Mouse (Mus musculus): Measurements from ENCODE around the gene B4galnt4. TPM values are rescaled to one million over a fixed set of nuclear protein-coding genes. Genes with fewer than 3 reads are reported as not detected.

Gene B4galnt4
- total and polyA plus RNA-seq, 3 experiments: not detected

DNA sequence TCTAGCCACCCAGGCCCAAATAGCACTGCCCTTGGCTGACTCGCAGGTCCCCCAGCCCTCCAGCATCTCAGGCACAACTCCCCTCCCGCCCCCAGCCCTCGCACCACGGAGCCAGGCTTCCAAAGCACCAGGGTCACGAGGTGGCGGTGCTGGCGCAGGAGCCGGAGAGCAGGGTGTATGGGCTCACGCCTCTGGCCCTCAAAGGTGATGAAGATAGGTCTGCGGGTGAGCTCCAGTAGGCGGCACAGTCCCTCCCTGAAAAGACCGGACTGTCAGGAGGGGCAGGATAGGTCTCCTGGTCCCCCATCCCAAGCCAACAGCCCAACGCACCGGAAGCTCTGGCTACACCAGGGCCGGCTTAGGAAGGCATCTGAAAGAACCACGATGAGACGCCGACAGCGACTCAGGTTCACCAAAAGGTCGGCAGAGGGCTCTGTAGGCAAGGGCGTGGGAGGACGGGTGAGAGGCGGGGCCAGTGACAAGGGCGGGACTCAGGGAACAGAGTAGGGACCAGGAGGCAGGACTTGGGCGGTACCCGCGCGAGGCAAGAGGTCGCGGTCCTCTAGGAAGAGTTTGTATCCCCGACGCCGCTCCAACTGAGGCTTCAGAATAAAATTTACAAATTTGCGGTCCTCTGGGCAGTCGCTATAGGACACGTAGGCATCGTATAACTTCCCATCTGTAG is 31.3 kb downstream of the B4galnt4 start:
- DNase-seq (ENCODE audit: low spot score): peak; percentile 84
- peak; percentile 89 for ATAC-seq (ENCODE audit: extremely low read depth, insufficient number of reproducible peaks, low FRiP score, poor library complexity, severe bottlenecking)
- H3K4me3 ChIP-seq (ENCODE audit: low read depth, low read length): peak overlapping the region; percentile 22; the same call in 1 of the 2 replicates
- no peaks in the 10 kb centered on the region for H3K9me3 ChIP-seq (replicated peaks)
- no peak for TF ChIP-seq CTCF (IDR thresholded peaks at IDR 0.05; ENCODE audit: low read depth, low read length)
- TF ChIP-seq TAL1 (conservative IDR thresholded peaks at IDR 0.05; ENCODE audit: low read depth, low read length): no peak
- TF ChIP-seq GATA2 (IDR thresholded peaks at IDR 0.05; ENCODE audit: borderline replicate concordance, low read depth, low read length): no peak
- TF ChIP-seq GATA1 (IDR thresholded peaks at IDR 0.05; ENCODE audit: borderline replicate concordance, low read length): no peak
- TF ChIP-seq POLR2AphosphoS5 (IDR thresholded peaks at IDR 0.05; ENCODE audit: insufficient replicate concordance, low read depth, low read length): no peak
- peaks cover 49% of the 10 kb centered on the region for H3K4me1 ChIP-seq (ENCODE audit: insufficient read depth, low read depth, low read length)
- H3K36me3 ChIP-seq (replicated peaks): peaks cover 35% of the 10 kb centered on the region
- H3K27me3 ChIP-seq (ENCODE audit: insufficient read depth, low read length): peaks cover 26% of the 10 kb centered on the region; the same call in 1 of the 2 replicates

DNA sequence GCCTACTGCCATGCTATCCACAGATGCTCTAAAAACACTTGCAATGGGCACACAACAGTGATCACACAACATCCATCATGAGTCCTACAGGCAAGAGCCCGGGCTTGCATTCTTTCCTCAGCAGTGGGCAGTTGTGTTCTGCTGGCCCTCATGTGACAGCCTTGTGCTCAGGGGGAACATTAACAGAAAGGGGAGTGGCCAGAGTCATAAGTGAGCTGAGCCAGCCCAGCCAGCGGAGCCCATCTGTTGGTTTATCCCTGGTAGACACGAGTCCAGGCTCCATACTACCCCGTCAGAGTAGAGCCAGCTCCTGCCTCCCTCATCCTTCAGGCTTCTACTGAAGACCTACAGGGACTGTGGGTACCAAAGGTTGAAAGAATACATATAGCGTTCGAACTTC is 33.0 kb downstream of the B4galnt4 start:
- H3K36me3 ChIP-seq (replicated peaks): peaks cover 35% of the 10 kb centered on the region
- ATAC-seq (ENCODE audit: extremely low read depth, insufficient number of reproducible peaks, low FRiP score, poor library complexity, severe bottlenecking) (no peak), DNase-seq (ENCODE audit: low spot score) (no peak)
- peaks cover 9% of the 10 kb centered on the region; the same call in 1 of the 2 replicates for H3K27me3 ChIP-seq (ENCODE audit: insufficient read depth, low read length)
- H3K4me1 ChIP-seq (ENCODE audit: insufficient read depth, low read depth, low read length): peaks cover 51% of the 10 kb centered on the region
- no peaks in the 10 kb centered on the region for H3K9me3 ChIP-seq (replicated peaks)
- no peak overlapping the region for H3K4me3 ChIP-seq (ENCODE audit: low read depth, low read length)
- TF ChIP-seq POLR2AphosphoS5 (IDR thresholded peaks at IDR 0.05; ENCODE audit: insufficient replicate concordance, low read depth, low read length) (no peak), GATA2 (IDR thresholded peaks at IDR 0.05; ENCODE audit: borderline replicate concordance, low read depth, low read length) (no peak), TAL1 (conservative IDR thresholded peaks at IDR 0.05; ENCODE audit: low read depth, low read length) (no peak), CTCF (IDR thresholded peaks at IDR 0.05; ENCODE audit: low read depth, low read length) (no peak), GATA1 (IDR thresholded peaks at IDR 0.05; ENCODE audit: borderline replicate concordance, low read length) (no peak)

DNA sequence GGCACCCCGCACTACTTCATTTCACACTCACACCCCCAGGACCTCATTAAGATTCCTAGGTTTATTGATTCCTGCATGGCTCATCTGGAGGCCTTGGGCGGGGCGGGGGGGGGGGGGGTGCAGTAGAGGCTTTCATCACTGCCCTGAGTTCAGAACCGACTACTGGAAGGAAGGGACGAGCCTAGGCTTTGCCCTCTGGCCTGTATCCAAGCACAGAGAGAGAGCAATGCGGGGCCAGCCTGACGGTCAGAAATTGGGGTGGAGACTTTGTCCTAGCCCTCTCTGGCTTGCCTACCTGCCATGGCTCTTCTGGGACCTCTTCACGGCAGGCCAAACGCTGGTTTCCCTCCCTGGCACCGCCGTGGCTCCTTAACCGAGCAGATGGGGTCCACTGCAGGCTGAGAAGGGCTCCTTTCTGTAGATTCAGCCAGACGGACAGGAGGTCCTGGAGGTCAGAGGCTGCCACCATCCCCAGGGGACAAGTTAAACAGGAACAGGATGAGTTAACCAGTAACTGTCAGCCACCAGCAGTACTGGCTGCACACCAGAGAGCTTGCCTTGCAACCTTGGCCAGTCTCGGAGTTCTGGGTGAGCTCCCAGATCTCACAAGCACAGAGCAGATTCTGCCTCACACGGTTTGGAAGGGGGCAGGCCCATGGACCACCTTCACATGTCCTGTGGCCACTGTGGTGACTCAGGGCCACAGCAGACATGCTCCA is 33.7 kb downstream of the B4galnt4 start:
- Histone ChIP-seq H3K4me1 (ENCODE audit: insufficient read depth, low read depth, low read length) (peaks cover 51% of the 10 kb centered on the region), H3K36me3 (replicated peaks) (peaks cover 35% of the 10 kb centered on the region), H3K9me3 (replicated peaks) (no peaks in the 10 kb centered on the region), H3K4me3 (ENCODE audit: low read depth, low read length) (no peak overlapping the region), H3K27me3 (ENCODE audit: insufficient read depth, low read length) (peaks cover 5% of the 10 kb centered on the region; the same call in 1 of the 2 replicates)
- TF ChIP-seq GATA2 (IDR thresholded peaks at IDR 0.05; ENCODE audit: borderline replicate concordance, low read depth, low read length) (no peak), TAL1 (conservative IDR thresholded peaks at IDR 0.05; ENCODE audit: low read depth, low read length) (no peak), POLR2AphosphoS5 (IDR thresholded peaks at IDR 0.05; ENCODE audit: insufficient replicate concordance, low read depth, low read length) (no peak), GATA1 (IDR thresholded peaks at IDR 0.05; ENCODE audit: borderline replicate concordance, low read length) (no peak), CTCF (IDR thresholded peaks at IDR 0.05; ENCODE audit: low read depth, low read length) (no peak)
- DNase-seq (ENCODE audit: low spot score) (no peak), ATAC-seq (ENCODE audit: extremely low read depth, insufficient number of reproducible peaks, low FRiP score, poor library complexity, severe bottlenecking) (no peak)

DNA sequence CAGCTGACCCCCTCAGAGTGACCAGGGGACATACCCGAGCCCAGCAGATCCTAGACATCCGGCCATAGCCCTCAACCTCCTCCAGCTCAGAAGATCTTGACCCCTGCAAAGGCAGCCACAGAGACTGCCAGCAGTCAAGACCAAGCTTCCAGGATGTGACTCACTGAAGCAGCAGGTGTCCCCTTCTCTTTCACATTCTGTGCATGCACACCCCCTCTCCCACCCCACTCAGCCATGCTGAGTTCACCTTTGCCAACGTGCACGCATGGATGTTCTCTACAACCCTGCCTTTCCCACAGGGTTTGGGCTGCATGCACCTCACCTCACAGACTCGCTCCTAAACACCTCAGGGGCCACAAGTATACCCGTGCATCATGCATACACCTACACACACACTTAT is 35.1 kb downstream of the B4galnt4 start:
- no peaks in the 10 kb centered on the region for H3K9me3 ChIP-seq (replicated peaks)
- ATAC-seq (ENCODE audit: extremely low read depth, insufficient number of reproducible peaks, low FRiP score, poor library complexity, severe bottlenecking): no peak
- DNase-seq (ENCODE audit: low spot score): no peak
- peaks cover 35% of the 10 kb centered on the region for H3K36me3 ChIP-seq (replicated peaks)
- peak overlapping the region; percentile 69 for H3K4me3 ChIP-seq (ENCODE audit: low read depth, low read length)
- H3K27me3 ChIP-seq (ENCODE audit: insufficient read depth, low read length): peaks cover 13% of the 10 kb centered on the region
- TF ChIP-seq POLR2AphosphoS5 (IDR thresholded peaks at IDR 0.05; ENCODE audit: insufficient replicate concordance, low read depth, low read length): no peak
- TF ChIP-seq GATA2 (IDR thresholded peaks at IDR 0.05; ENCODE audit: borderline replicate concordance, low read depth, low read length): no peak
- TF ChIP-seq CTCF (IDR thresholded peaks at IDR 0.05; ENCODE audit: low read depth, low read length): no peak
- no peak for TF ChIP-seq TAL1 (conservative IDR thresholded peaks at IDR 0.05; ENCODE audit: low read depth, low read length)
- no peak for TF ChIP-seq GATA1 (IDR thresholded peaks at IDR 0.05; ENCODE audit: borderline replicate concordance, low read length)
- peaks cover 44% of the 10 kb centered on the region for H3K4me1 ChIP-seq (ENCODE audit: insufficient read depth, low read depth, low read length)

DNA sequence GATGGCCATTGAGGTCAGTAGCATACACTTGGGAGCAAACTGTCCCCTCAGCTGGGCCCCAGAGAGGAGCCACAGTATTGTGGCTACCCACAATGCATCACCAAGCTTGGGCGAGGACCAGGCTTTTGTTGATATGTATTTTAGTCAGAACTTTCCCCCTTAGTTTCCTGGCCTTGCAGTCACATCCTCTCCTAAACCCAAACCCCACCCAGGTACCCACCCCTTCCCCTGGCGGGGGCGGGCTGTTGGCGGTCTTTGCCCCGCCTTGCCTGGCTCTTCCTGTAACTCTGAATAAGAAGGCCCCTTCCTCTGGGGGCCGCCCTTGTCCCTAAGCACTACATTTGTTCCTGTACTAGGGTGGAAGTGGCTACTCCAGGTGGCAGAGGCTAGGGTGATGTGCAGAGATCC is 35.7 kb downstream of the B4galnt4 start:
- DNase-seq (ENCODE audit: low spot score) (peak; percentile 85), ATAC-seq (ENCODE audit: extremely low read depth, insufficient number of reproducible peaks, low FRiP score, poor library complexity, severe bottlenecking) (peak; percentile 77)
- TF ChIP-seq GATA1 (IDR thresholded peaks at IDR 0.05; ENCODE audit: borderline replicate concordance, low read length) (no peak), TAL1 (conservative IDR thresholded peaks at IDR 0.05; ENCODE audit: low read depth, low read length) (no peak), POLR2AphosphoS5 (IDR thresholded peaks at IDR 0.05; ENCODE audit: insufficient replicate concordance, low read depth, low read length) (no peak), CTCF (IDR thresholded peaks at IDR 0.05; ENCODE audit: low read depth, low read length) (no peak), GATA2 (IDR thresholded peaks at IDR 0.05; ENCODE audit: borderline replicate concordance, low read depth, low read length) (no peak)
- peaks cover 17% of the 10 kb centered on the region for H3K27me3 ChIP-seq (ENCODE audit: insufficient read depth, low read length)
- H3K36me3 ChIP-seq (replicated peaks): peaks cover 29% of the 10 kb centered on the region
- H3K4me3 ChIP-seq (ENCODE audit: low read depth, low read length): peak overlapping the region; percentile 69
- peaks cover 40% of the 10 kb centered on the region for H3K4me1 ChIP-seq (ENCODE audit: insufficient read depth, low read depth, low read length)
- no peaks in the 10 kb centered on the region for H3K9me3 ChIP-seq (replicated peaks)

DNA sequence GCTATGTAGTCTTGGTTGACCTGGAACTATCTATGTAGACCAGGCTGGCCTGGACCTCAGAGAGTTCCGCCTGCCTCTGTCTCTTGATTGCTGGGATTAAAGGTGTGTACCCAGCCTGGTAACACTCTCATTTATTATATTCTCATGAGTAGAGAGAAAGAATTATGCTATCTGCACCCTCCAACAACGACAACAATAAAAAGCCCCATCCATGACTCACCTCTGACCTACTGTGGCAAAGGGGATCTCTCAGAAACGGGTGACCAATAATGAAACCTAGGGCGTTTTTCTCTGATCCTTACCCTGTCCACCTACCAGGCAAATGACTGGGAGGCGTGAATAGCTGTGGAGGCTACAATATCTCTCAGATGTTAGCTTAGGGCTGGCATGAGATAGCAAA is 36.3 kb downstream of the B4galnt4 start:
- Histone ChIP-seq H3K4me3 (ENCODE audit: low read depth, low read length) (peak overlapping the region; percentile 69; the same call in 1 of the 2 replicates), H3K9me3 (replicated peaks) (no peaks in the 10 kb centered on the region), H3K4me1 (ENCODE audit: insufficient read depth, low read depth, low read length) (peaks cover 35% of the 10 kb centered on the region), H3K27me3 (ENCODE audit: insufficient read depth, low read length) (peaks cover 22% of the 10 kb centered on the region), H3K36me3 (replicated peaks) (peaks cover 24% of the 10 kb centered on the region)
- DNase-seq (ENCODE audit: low spot score) (no peak), ATAC-seq (ENCODE audit: extremely low read depth, insufficient number of reproducible peaks, low FRiP score, poor library complexity, severe bottlenecking) (no peak)
- TF ChIP-seq POLR2AphosphoS5 (IDR thresholded peaks at IDR 0.05; ENCODE audit: insufficient replicate concordance, low read depth, low read length): no peak
- TF ChIP-seq GATA1 (IDR thresholded peaks at IDR 0.05; ENCODE audit: borderline replicate concordance, low read length): no peak
- no peak for TF ChIP-seq CTCF (IDR thresholded peaks at IDR 0.05; ENCODE audit: low read depth, low read length)
- no peak for TF ChIP-seq GATA2 (IDR thresholded peaks at IDR 0.05; ENCODE audit: borderline replicate concordance, low read depth, low read length)
- no peak for TF ChIP-seq TAL1 (conservative IDR thresholded peaks at IDR 0.05; ENCODE audit: low read depth, low read length)

Data from G1E (cell line).